Mouse (Mus musculus) heart, adult 18-20 months (tissue): ENCODE measurements around the gene Pilra. TPM values are rescaled to one million over a fixed set of nuclear protein-coding genes. Genes with fewer than 3 reads are reported as not detected.

Experiments
- DNase-seq, 2 experiments: peaks; one replicate each; pipeline ENCODE4 v3.0.0; 2021 to 2022; ENCODE audit warnings: mixed read lengths in 1 of 2
- total RNA-seq, 2 experiments: library from RNA; stranded (reverse); gene quantifications; 2 replicates each; pipeline ENCODE4 v1.2.3; 2021

The Pilra gene
- total RNA-seq, 2 experiments from 2014 or later = 1.5 to 1.7 TPM

GRCm38 (mm10) chr5:137779053-137779933 is 56.8 kb downstream of the Pilra start:
- DNase-seq = no peak

DNA sequence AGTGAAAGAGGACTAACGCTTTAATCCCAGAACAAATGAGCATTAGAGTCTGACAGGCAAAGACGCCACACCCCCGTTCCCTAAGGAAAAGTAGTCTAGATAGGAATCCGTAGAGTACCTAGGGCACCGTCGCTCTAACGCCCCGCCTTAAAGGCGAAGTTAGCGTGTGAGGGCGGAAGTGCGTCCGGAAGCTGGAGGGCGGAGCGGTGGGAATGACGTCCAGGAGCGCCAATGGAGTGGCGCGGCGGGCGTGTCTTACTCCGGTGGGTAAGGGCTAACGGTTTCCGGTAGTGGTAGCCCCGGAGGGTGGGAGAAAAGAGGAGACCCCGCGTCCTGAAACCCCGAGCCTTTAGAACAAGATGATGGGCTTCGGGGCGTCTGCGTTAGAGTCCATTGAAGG is 57.4 kb downstream of the Pilra start, which contains the start of gene Ppp1r35:
Gene Ppp1r35, plus strand, starts transcription at position 215 of the 400 bp plus-strand sequence.
- DNase-seq = peak; percentile 97 to 99

DNA sequence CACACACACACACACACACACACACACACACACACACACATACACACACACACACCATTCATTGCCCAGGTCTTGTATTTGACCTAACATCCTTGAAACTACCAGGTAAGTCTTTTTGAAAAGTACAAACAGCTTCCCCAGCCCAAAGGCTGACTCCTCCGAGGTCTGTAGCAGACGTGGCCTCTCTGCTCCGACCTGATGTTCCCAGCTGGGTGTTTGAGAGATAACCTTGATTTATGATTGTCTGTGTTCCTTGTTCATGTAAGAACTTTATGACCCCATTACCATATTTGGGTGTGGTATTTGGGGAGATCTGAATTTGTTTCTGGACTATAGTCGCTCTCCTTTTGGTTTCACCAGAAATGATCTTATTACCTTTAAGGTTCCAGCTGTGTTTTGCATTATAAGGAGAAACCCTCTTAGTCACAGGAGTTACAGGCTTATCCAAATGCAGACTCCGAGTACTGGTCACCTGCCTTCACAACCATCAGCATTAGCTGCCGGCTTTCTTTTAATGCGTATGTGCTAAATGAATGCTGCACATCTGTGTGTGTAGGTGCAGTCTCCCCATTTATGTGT is 58.7 kb downstream of the Pilra start:
- DNase-seq = no peak

DNA sequence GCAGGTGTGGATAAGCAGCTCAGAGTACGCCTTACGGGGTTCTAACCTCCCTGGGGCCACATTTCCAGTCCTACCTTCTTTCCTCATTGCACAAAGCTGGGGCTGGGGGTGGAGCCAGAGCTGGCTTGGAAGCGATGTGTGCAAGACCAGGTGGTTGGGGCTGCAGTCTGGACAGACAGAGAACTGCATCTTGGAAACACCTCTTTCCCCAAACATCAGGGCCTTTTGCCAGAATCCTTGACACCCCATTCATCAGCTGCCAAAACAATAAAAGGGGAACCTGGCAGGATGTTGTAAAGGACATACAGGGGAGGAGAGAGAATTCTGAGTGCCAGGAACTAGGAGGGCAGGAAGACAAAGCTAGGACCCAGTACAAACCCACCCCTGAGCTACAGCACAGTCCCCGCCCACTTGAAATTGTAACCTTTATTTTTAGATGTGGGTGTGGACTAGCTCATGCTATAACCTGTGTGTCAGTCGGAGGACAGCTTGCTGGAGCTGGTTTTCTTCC is 59.6 kb downstream of the Pilra start:
- DNase-seq = no peak

GRCm38 (mm10) chr5:137775587-137776290 is 60.3 kb downstream of the Pilra start:
- no peak for DNase-seq

DNA sequence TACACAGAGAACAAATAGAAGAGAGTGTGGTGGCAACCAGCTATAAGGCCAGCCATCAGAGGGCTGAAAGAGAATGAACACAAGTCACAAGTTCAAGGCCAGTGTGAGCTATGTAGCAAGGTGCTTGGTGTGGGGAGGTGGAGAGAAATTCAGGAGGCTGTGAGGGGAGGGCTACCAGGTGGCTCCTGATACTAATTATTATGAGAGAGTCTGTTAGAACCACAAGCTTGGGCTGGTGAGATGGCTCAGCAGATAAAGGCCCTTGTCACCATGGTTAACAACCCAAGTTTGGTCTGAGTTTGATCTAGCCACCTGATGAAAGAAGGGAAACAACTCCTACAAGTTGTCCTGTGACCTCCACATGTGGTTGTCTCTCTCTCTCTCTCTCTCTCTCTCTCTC is 63.3 kb downstream of the Pilra start:
- DNase-seq = no peak

Other genes with a start within 250 kb of the Pilra start
- 10 to 100 TPM in 1 of 2 experiments, 1 to 10 TPM in 1; 9.1 to 14.1 TPM for gene Mospd3, start 235.2 kb downstream of the Pilra start, total RNA-seq
- gene Pcolce, start 222.5 kb downstream of the Pilra start, total RNA-seq = 10 to 100 TPM; 43.9 to 47.5 TPM
- gene Fbxo24, start 207.3 kb downstream of the Pilra start, total RNA-seq = under 1 TPM; 0.32 to 0.44 TPM
- 10 to 100 TPM; 17.5 to 19.1 TPM for gene Lrch4, start 207.2 kb downstream of the Pilra start, total RNA-seq
- 1 to 10 TPM; 2.9 to 4.2 TPM for gene Gm20605, start 207.1 kb downstream of the Pilra start, total RNA-seq
- 1 to 10 TPM; 2.2 to 2.6 TPM for gene Sap25, start 194.9 kb downstream of the Pilra start, total RNA-seq
- 1 to 10 TPM in 1 of 2 experiments, under 1 TPM in 1; 0.87 to 1.5 TPM for gene Irs3, start 190.6 kb downstream of the Pilra start, total RNA-seq
- 10 to 100 TPM; 16.9 to 23.0 TPM for gene Agfg2, start 151.6 kb downstream of the Pilra start, total RNA-seq
- gene Nyap1, start 94.7 kb downstream of the Pilra start, total RNA-seq = 1 to 10 TPM in 1 of 2 experiments, under 1 TPM in 1; 0.79 to 1.1 TPM
- gene Tsc22d4, start 90.6 kb downstream of the Pilra start, total RNA-seq = 100 to 1,000 TPM; 240 to 253 TPM
- 10 to 100 TPM in 1 of 2 experiments, 1 to 10 TPM in 1; 9.9 to 12.0 TPM for gene Ppp1r35, start 57.4 kb downstream of the Pilra start, total RNA-seq
- 10 to 100 TPM; 24.2 to 28.7 TPM for gene Mepce, start 48.6 kb downstream of the Pilra start, total RNA-seq
- under 1 TPM; 0.22 to 0.72 TPM for gene Zcwpw1, start 48.5 kb downstream of the Pilra start, total RNA-seq
- gene Pilrb1, start 21.8 kb upstream of the Pilra start, total RNA-seq = 1 to 10 TPM; 1.3 to 2.3 TPM
- gene Pilrb2, start 35.5 kb upstream of the Pilra start, total RNA-seq = under 1 TPM in 1 of 2 experiments, not detected in 1; 0.74 TPM
- gene Cyp3a13, start 85.3 kb upstream of the Pilra start, total RNA-seq = under 1 TPM; 0.21 to 0.25 TPM
- under 1 TPM; 0.15 to 0.26 TPM for gene Gjc3, start 126.8 kb upstream of the Pilra start, total RNA-seq
- not detected for gene Azgp1, start 145.2 kb upstream of the Pilra start, total RNA-seq
- not detected for gene Smok3a, start 185.0 kb upstream of the Pilra start, total RNA-seq
- gene Smok3b, start 185.1 kb upstream of the Pilra start, total RNA-seq = not detected
- not detected for gene Smok3c, start 216.9 kb upstream of the Pilra start, total RNA-seq
- 10 to 100 TPM; 14.3 to 17.3 TPM for gene Zkscan1, start 248.8 kb upstream of the Pilra start, total RNA-seq